Mouse (Mus musculus) testis, adult 2 months (tissue): ENCODE data around the gene Havcr1. TPM values are rescaled to one million over a fixed set of nuclear protein-coding genes. Genes with fewer than 3 reads are reported as not detected.

Experiments used
- H3K27ac ChIP-seq: fragments of 200-500 bp; 2 replicates; pipeline ENCODE4 v1.5.1; 2012; ENCODE audit warnings: low read depth, low read length; ENCODE audit not compliant: control insufficient read depth, insufficient read depth
- H3K27me3 ChIP-seq: fragments of 200-500 bp; 2 replicates; pipeline ENCODE4 v1.6.1; 2012; ENCODE audit warnings: mild to moderate bottlenecking, low read length, moderate library complexity; ENCODE audit not compliant: control insufficient read depth, insufficient read depth
- H3K36me3 ChIP-seq: fragments of 200-500 bp; 2 replicates; pipeline ENCODE4 v1.6.1; 2012; ENCODE audit warnings: mild to moderate bottlenecking, low read length; ENCODE audit not compliant: control insufficient read depth, insufficient read depth
- H3K4me1 ChIP-seq: fragments of 200-500 bp; 2 replicates; pipeline ENCODE4 v1.6.1; 2012; ENCODE audit warnings: low read length; ENCODE audit not compliant: control insufficient read depth, insufficient read depth
- H3K4me3 ChIP-seq: fragments of 200-500 bp; 2 replicates; pipeline ENCODE4 v1.5.1; 2012; ENCODE audit warnings: low read depth, mild to moderate bottlenecking, low read length, moderate library complexity, mixed read lengths; ENCODE audit not compliant: control insufficient read depth
- CTCF ChIP-seq: fragments of 200-500 bp; IDR thresholded peaks from 2 replicates; pipeline ENCODE4 v1.5.1; 2012; ENCODE audit warnings: low read depth, mild to moderate bottlenecking, inconsistent platforms, low read length, moderate library complexity; ENCODE audit not compliant: control insufficient read depth, insufficient read depth, insufficient replicate concordance
- POLR2A ChIP-seq: fragments of 200-500 bp; IDR thresholded peaks from 2 replicates; pipeline ENCODE4 v1.6.1; 2012; ENCODE audit warnings: low read depth, mild to moderate bottlenecking, inconsistent platforms, low read length, moderate library complexity; ENCODE audit not compliant: control insufficient read depth
- polyA plus RNA-seq: library from polyadenylated mRNA; depleted of rRNA; stranded (reverse); fragments of >200 nt; gene quantifications from 2 replicates; pipeline ENCODE4 v1.2.3, GENCODE M21; 2012; rRNA removed

Gene Havcr1
- polyA plus RNA-seq, 1 experiment: 0.36 TPM

GRCm38 (mm10) chr11:46819930-46820329, 85.0 kb downstream of the Havcr1 start:
- Histone ChIP-seq H3K27ac (no peak overlapping the region), H3K4me3 (no peak overlapping the region), H3K27me3 (no peaks in the 10 kb centered on the region), H3K36me3 (no peaks in the 10 kb centered on the region), H3K4me1 (no peaks in the 10 kb centered on the region)
- no peak for TF ChIP-seq CTCF
- TF ChIP-seq POLR2A: no peak

Other genes with a start within 250 kb of the Havcr1 start
- gene Gm12169, start 210.9 kb upstream of the Havcr1 start, polyA plus RNA-seq: not detected in 2 replicates
- gene BC053393, start 163.5 kb upstream of the Havcr1 start, polyA plus RNA-seq: not detected in 2 replicates
- not detected in 2 replicates for gene Dppa1, start 105.8 kb upstream of the Havcr1 start, polyA plus RNA-seq
- gene Timd2, start 28.0 kb upstream of the Havcr1 start, polyA plus RNA-seq: 0.10 and 0.31 TPM in 2 replicates
- 0.07 and 0.25 TPM in 2 replicates for gene Timd4, start 75.7 kb downstream of the Havcr1 start, polyA plus RNA-seq